Mouse (Mus musculus): ENCODE measurements around the gene Tuft1. TPM values are rescaled to one million over a fixed set of nuclear protein-coding genes. Genes with fewer than 3 reads are reported as not detected.

The Tuft1 gene
- polyA plus RNA-seq, 1 experiment, result not detected

DNA sequence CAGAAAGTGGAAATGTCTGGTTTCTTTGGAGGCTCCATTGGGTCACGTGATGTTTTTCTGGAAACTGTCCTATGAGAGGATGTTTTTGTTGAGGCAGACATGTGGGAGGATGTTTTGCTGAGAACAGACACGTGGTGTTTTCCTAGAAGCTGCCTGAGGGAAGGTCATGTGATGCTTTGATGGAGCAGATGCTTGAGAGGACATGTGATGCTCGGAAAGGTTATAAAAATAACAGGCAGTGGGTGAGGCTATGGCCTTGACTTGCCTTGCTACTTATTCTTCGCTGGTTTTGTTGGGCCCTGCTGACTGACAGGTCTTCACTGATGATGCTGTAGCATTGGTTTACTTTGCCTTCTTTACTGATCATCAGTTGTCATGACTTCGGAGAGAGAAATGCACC is 67.6 kb downstream of the Tuft1 start:
- H3K27ac ChIP-seq (ENCODE audit: insufficient read depth, low read depth, low read length), result no peak overlapping the region
- no peak for TF ChIP-seq POLR2A (IDR thresholded peaks at IDR 0.05; ENCODE audit: insufficient read depth, low read depth, low read length)
- no peak for TF ChIP-seq CTCF (IDR thresholded peaks at IDR 0.05; ENCODE audit: insufficient read depth, low read depth, low read length)
- H3K4me3 ChIP-seq (ENCODE audit: insufficient read depth, low read depth, low read length), result no peak overlapping the region
- WGBS, result 85% methylated on average over 5 of the region's 5 CpGs
- no peaks in the 10 kb centered on the region for H3K4me1 ChIP-seq (ENCODE audit: control insufficient read depth, insufficient read depth, low read length)

DNA sequence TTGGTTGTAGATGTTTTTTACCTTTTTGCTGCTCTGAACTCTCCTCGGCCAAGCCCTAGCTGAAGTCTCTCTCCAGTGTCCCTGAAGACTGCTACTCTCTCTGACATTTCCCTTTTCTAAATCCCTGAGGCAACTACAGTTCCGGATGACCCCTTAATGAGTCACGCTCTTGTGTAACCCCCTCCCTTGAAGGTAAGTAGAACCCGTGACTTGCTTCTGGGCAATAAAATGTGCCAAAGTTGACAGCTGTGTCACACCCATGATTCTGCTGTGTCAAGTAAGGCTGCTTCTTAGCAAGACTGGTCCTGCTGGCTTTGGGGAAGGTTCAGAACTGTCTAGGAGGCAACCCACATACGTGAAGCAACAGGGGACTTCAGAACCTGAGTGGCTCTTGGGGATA is 70.7 kb downstream of the Tuft1 start:
- 91% methylated on average over 5 of the region's 5 CpGs for WGBS
- no peak overlapping the region for H3K4me3 ChIP-seq (ENCODE audit: insufficient read depth, low read depth, low read length)
- H3K4me1 ChIP-seq (ENCODE audit: control insufficient read depth, insufficient read depth, low read length), result no peaks in the 10 kb centered on the region
- TF ChIP-seq CTCF (IDR thresholded peaks at IDR 0.05; ENCODE audit: insufficient read depth, low read depth, low read length) (no peak), POLR2A (IDR thresholded peaks at IDR 0.05; ENCODE audit: insufficient read depth, low read depth, low read length) (no peak)
- H3K27ac ChIP-seq (ENCODE audit: insufficient read depth, low read depth, low read length), result no peak overlapping the region

DNA sequence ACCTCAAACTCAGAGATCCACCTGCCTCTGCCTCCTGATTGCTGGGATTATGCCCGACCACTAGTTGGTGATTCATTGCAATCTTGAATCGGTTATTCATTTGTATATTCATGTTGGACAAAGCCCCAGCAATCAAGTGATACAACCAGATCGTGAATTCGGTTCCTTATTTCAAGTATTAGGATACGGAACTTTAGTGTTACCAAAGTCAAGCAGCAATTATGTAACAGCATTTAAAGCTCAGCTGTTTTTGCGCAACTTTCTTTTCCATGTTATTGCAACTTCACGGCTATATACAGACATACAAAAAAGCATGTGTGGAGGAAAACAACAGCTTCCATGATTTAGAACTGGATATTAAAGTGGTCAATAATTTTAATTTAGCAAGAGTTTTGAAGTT is 75.7 kb downstream of the Tuft1 start:
- H3K27ac ChIP-seq (ENCODE audit: insufficient read depth, low read depth, low read length), result no peak overlapping the region
- H3K4me1 ChIP-seq (ENCODE audit: control insufficient read depth, insufficient read depth, low read length), result peaks cover 2% of the 10 kb centered on the region; the same call in 1 of the 2 replicates
- peak overlapping the region; percentile 84; the same call in 1 of the 2 replicates for H3K4me3 ChIP-seq (ENCODE audit: insufficient read depth, low read depth, low read length)
- 64% methylated on average over 7 of the region's 7 CpGs for WGBS
- TF ChIP-seq CTCF (IDR thresholded peaks at IDR 0.05; ENCODE audit: insufficient read depth, low read depth, low read length) (no peak), POLR2A (IDR thresholded peaks at IDR 0.05; ENCODE audit: insufficient read depth, low read depth, low read length) (no peak)

DNA sequence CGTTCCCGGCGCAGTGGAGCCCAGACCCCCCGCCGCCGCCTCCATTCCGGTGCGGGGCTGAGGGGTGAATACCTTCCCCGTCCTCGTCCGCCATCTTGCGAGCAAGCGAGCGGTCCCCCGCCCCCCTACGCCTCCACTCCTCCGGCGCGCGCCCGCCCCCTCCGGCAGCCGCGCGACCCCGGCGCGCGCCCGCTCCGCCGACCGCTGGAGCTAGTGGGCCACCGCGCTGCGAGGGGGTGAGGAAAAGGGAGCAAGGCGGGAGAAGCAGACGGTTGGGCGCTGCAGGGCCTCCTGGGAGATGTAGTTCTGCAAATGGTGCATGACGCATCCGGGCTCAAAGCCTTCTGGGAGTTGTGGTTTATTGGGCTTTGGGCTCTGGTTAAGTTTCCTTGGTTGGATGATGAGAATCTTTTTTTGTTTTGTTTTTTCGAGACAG is 76.2 kb downstream of the Tuft1 start, which contains the start of gene Snx27:
Gene Snx27 (minus strand): TSS at position 261 of the 436 bp plus-strand sequence.
- Histone ChIP-seq H3K27ac (ENCODE audit: insufficient read depth, low read depth, low read length) (peak within 1 kb of the TSS; percentile 73), H3K4me3 (ENCODE audit: insufficient read depth, low read depth, low read length) (peak within 1 kb of the TSS; percentile 84), H3K4me1 (ENCODE audit: control insufficient read depth, insufficient read depth, low read length) (peaks cover 2% of the 10 kb centered on the region; the same call in 1 of the 2 replicates)
- under 1% methylated on average over 42 of the region's 42 CpGs for WGBS
- TF ChIP-seq POLR2A (IDR thresholded peaks at IDR 0.05; ENCODE audit: insufficient read depth, low read depth, low read length), result no peak; the same call in 1 of the 2 replicates
- no peak for TF ChIP-seq CTCF (IDR thresholded peaks at IDR 0.05; ENCODE audit: insufficient read depth, low read depth, low read length)

DNA sequence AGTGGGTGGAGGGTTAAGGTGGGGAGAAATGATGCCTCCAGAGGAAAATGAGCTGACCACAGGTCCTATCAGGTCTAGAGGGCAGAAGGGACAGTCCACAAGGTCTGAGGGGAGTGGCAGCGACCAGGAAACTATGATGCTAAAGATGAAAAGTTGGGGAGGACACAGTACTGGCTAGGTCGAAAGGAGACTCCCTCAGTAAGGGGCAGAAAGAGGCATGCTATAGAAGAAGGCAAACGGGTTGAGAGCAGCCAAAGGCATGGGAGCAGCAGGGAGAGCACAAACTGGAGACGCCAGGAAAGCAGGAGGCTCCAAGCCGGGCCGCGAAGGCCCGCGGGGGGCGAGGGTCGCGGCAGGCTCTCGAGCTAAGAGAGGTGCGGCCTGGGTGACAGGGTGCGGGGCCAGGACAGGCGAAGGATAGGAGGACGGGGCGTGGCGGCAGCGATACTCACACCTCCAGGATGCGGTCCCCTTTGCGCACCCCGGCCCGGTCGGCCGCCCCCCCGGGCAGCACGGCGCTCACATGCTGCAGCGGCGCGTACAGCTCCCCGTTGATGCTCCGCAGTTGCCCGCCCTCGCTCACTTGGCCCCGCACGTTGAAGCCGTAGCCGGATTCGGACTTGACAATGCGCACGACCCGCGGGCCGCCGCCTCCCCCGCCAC is 76.7 kb downstream of the Tuft1 start:
- Histone ChIP-seq H3K27ac (ENCODE audit: insufficient read depth, low read depth, low read length) (peak overlapping the region; percentile 73; the same call in 1 of the 2 replicates), H3K4me3 (ENCODE audit: insufficient read depth, low read depth, low read length) (peak overlapping the region; percentile 84), H3K4me1 (ENCODE audit: control insufficient read depth, insufficient read depth, low read length) (peaks cover 2% of the 10 kb centered on the region; the same call in 1 of the 2 replicates)
- WGBS, result under 1% methylated on average over 48 of the region's 48 CpGs
- TF ChIP-seq POLR2A (IDR thresholded peaks at IDR 0.05; ENCODE audit: insufficient read depth, low read depth, low read length) (no peak), CTCF (IDR thresholded peaks at IDR 0.05; ENCODE audit: insufficient read depth, low read depth, low read length) (no peak)

DNA sequence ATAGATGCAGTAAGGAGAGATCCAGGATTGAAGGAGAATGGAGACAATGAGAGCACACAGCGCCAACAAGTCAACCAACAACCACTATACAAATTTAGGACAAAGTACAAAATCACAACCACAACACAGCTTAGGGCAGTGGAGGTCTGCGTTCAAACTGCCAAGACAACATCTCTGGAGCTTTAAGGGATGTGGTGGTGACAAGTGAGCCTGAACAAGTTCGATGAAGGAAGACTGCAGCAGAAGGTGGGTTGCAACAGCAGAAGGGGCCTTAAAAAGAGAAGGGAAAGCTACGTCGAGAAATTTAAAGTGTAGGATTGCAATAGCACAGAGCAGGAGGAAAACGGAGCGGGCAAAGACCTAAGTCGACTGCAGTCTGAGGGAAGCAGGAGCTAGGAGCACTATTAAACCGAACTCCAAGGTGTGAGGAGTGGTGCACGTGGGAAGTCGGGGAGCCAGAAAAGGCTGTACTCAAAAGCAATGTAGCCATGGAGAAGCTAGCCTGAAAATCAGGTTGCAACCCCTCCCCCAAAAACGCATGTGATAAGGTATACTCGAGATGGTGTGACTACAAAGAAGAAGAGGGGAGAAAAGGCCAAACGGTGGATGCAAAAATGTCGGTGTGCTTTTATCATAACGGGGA is 77.4 kb downstream of the Tuft1 start:
- Histone ChIP-seq H3K4me1 (ENCODE audit: control insufficient read depth, insufficient read depth, low read length) (peaks cover 2% of the 10 kb centered on the region; the same call in 1 of the 2 replicates), H3K27ac (ENCODE audit: insufficient read depth, low read depth, low read length) (no peak overlapping the region)

DNA sequence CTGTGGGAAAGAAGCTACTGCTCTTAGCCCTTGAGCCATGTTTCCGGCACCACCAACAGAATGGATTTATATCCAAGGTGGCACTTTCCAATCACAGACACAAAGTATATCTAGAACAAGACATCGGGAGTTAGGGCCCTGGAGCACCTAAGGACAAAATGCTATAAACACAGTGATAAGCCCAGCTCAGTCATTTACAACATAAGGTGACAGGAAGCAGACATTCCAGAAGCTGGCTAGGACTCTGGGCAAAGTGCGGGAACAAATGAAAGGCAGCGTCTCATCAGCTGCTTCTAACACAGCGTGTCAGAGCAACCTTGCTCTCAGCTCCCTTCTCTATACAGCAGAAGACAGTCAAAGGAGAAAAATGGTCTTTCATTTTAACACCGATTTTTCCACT is 84.2 kb downstream of the Tuft1 start:
- no peak overlapping the region for H3K4me3 ChIP-seq (ENCODE audit: insufficient read depth, low read depth, low read length)
- TF ChIP-seq CTCF (IDR thresholded peaks at IDR 0.05; ENCODE audit: insufficient read depth, low read depth, low read length) (no peak), POLR2A (IDR thresholded peaks at IDR 0.05; ENCODE audit: insufficient read depth, low read depth, low read length) (no peak)
- 91% methylated on average over 6 of the region's 6 CpGs for WGBS
- H3K27ac ChIP-seq (ENCODE audit: insufficient read depth, low read depth, low read length), result no peak overlapping the region
- peaks cover under 1% of the 10 kb centered on the region; the same call in 1 of the 2 replicates for H3K4me1 ChIP-seq (ENCODE audit: control insufficient read depth, insufficient read depth, low read length)

More for the DNA sequence above, 77.4 kb downstream of the Tuft1 start:
- TF ChIP-seq CTCF (IDR thresholded peaks at IDR 0.05; ENCODE audit: insufficient read depth, low read depth, low read length), result no peak
- TF ChIP-seq POLR2A (IDR thresholded peaks at IDR 0.05; ENCODE audit: insufficient read depth, low read depth, low read length), result no peak
- 2% methylated on average over 16 of the region's 16 CpGs for WGBS
- peak overlapping the region; percentile 84 for H3K4me3 ChIP-seq (ENCODE audit: insufficient read depth, low read depth, low read length)

DNA sequence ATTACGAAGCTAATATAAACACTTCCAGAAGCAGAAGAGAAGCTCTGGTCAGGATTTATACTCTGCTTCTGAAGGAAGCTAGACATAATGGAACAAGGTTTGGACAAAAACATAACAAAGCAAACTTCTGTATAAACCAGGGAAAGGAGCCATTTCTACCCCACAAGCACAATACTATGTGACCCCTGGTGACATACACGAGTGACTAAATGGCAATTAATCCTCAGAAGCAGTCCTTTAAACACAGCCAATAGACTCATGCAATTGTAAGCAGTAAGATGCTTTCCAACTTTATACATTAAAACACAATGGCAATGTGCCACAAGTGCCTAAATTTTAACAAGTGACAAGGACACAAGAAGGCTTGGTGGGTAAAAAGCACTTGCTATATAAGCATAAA is 91.4 kb downstream of the Tuft1 start:
- Histone ChIP-seq H3K27ac (ENCODE audit: insufficient read depth, low read depth, low read length) (no peak overlapping the region), H3K4me1 (ENCODE audit: control insufficient read depth, insufficient read depth, low read length) (no peaks in the 10 kb centered on the region), H3K4me3 (ENCODE audit: insufficient read depth, low read depth, low read length) (no peak overlapping the region)
- TF ChIP-seq CTCF (IDR thresholded peaks at IDR 0.05; ENCODE audit: insufficient read depth, low read depth, low read length) (no peak), POLR2A (IDR thresholded peaks at IDR 0.05; ENCODE audit: insufficient read depth, low read depth, low read length) (no peak)
- WGBS, result 20% methylated on average over 2 of the region's 2 CpGs

DNA sequence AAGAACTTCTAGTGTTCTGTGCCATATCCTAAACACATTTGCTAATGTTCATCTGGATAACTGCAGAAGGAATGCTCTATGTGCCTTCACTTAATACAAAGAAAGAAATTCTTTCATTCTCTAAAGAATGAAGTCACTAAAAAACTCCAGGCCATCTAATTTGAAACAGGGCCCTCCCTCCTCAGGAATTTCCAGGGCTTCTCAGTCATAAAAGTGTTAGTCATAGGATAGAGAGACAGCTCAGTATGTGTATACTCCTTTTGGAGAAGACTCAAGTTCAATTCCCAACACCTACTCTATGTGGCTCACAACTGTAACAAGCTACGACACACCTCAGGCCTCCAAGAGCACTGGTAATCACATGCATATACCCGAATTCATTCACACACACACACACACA is 93.1 kb downstream of the Tuft1 start:
- no peak overlapping the region for H3K4me3 ChIP-seq (ENCODE audit: insufficient read depth, low read depth, low read length)
- TF ChIP-seq POLR2A (IDR thresholded peaks at IDR 0.05; ENCODE audit: insufficient read depth, low read depth, low read length), result no peak
- H3K27ac ChIP-seq (ENCODE audit: insufficient read depth, low read depth, low read length), result no peak overlapping the region
- WGBS, result 58% methylated on average over 2 of the region's 2 CpGs
- H3K4me1 ChIP-seq (ENCODE audit: control insufficient read depth, insufficient read depth, low read length), result no peaks in the 10 kb centered on the region

Data from olfactory bulb, adult 2 months (tissue).